Mouse (Mus musculus) lung, embryonic 16.5 days (tissue): ENCODE results near the gene Nid1. TPM values are rescaled to one million over a fixed set of nuclear protein-coding genes. Genes with fewer than 3 reads are reported as not detected.
A peak's percentile ranks its signal among the peaks of the same experiment; 100 is the strongest.

Source experiments
- ATAC-seq: fragments of 200-750 bp; cut with Nextera tagmentation; 2 replicates; pipeline ENCODE4 v1.8.0; 2017; ENCODE audit warnings: low read depth, mild to moderate bottlenecking, moderate library complexity
- H3K27ac ChIP-seq: fragments of 300-500 bp; sonication (generic); 2 replicates; pipeline ENCODE4 v1.5.1; 2014; ENCODE audit warnings: mild to moderate bottlenecking, control low read depth, low read length
- H3K27me3 ChIP-seq: fragments of 300-500 bp; sonication (generic); 2 replicates; pipeline ENCODE4 v1.6.1; 2014; ENCODE audit warnings: low read depth, low read length, mixed read lengths; ENCODE audit not compliant: control insufficient read depth, insufficient read depth
- H3K36me3 ChIP-seq: fragments of 300-500 bp; sonication (generic); 2 replicates; pipeline ENCODE4 v1.6.1; 2014; ENCODE audit warnings: low read length; ENCODE audit not compliant: control insufficient read depth, insufficient read depth
- H3K4me1 ChIP-seq: fragments of 300-500 bp; sonication (generic); replicated peaks from 2 replicates; pipeline ENCODE4 v1.6.1; 2014; ENCODE audit warnings: low read length, mixed read lengths; ENCODE audit not compliant: control insufficient read depth, insufficient read depth
- H3K4me2 ChIP-seq: fragments of 300-500 bp; sonication (generic); 2 replicates; pipeline ENCODE4 v1.6.1; 2014; ENCODE audit warnings: low read depth, low read length, control low read depth
- H3K4me3 ChIP-seq: fragments of 300-500 bp; sonication (generic); 2 replicates; pipeline ENCODE4 v1.5.1; 2014; ENCODE audit warnings: mild to moderate bottlenecking, low read length, control low read depth
- H3K9ac ChIP-seq: fragments of 300-500 bp; sonication (generic); 2 replicates; pipeline ENCODE4 v1.6.1; 2014; ENCODE audit warnings: low read length, control low read depth
- H3K9me3 ChIP-seq: fragments of 300-500 bp; sonication (generic); 2 replicates; pipeline ENCODE4 v1.6.1; 2016; ENCODE audit warnings: low read length; ENCODE audit not compliant: control insufficient read depth
- WGBS: fragments of 180-500 bp; shearing (Covaris S2); extraction: QIAGEN DNeasy Blood & Tissue Kit; methylation state at CpG from one replicate; pipeline ENCODE4 v1.1.7; 2014; 5-methylcytosine and 5-hydroxymethylcytosine counted together
- polyA plus RNA-seq: library from polyadenylated mRNA; unstranded; fragments of >200 nt; fragmentation: Nextera tagmentation; extraction: Ambion mirVana; gene quantifications from 2 replicates; pipeline ENCODE4 v1.2.1, GENCODE M21; 2015

The Nid1 gene
- polyA plus RNA-seq, 1 experiment from 2014 or later, result 167 TPM

DNA sequence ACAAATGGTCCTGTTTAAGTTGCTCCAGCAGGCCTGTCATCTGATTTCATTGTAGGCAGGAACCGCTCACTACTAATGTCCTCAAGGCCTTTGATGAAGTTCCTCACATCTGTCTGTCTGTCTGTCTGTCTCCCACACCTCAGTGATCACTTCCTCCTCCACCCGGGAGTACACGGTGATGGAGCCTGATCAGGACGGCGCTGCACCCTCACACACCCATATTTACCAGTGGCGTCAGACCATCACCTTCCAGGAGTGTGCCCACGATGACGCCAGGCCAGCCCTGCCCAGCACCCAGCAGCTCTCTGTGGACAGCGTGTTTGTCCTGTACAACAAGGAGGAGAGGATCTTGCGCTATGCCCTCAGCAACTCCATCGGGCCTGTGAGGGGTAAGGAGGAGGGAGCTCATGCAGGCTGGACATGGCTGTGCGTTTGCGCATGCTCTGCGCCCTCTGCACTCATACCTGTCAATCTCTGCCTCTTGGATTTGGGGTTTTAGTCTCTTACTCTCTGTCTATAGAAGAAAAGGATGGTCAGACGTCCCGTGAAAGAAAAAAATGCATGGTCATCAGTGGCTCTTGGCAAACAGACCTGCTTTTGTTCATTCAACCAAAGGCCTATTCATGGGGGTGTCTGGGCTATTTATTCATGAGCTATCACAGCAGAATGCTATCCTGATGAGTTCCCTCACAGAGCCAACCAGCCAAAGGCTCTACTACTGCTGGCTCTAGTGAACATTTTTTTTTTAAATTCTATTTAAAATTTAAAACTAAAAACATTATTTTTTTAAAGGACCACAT, 44.7 kb downstream of the Nid1 start:
- H3K27me3 ChIP-seq, result no peaks in the 10 kb centered on the region
- H3K4me3 ChIP-seq, result no peak overlapping the region
- H3K4me1 ChIP-seq, result peaks cover 9% of the 10 kb centered on the region
- 85% methylated on average over 16 of the region's 16 CpGs for WGBS
- H3K9ac ChIP-seq, result no peak overlapping the region
- H3K36me3 ChIP-seq, result peaks cover 21% of the 10 kb centered on the region
- ATAC-seq, result no peak
- no peak overlapping the region for H3K27ac ChIP-seq
- no peak overlapping the region for H3K4me2 ChIP-seq
- no peaks in the 10 kb centered on the region for H3K9me3 ChIP-seq

DNA sequence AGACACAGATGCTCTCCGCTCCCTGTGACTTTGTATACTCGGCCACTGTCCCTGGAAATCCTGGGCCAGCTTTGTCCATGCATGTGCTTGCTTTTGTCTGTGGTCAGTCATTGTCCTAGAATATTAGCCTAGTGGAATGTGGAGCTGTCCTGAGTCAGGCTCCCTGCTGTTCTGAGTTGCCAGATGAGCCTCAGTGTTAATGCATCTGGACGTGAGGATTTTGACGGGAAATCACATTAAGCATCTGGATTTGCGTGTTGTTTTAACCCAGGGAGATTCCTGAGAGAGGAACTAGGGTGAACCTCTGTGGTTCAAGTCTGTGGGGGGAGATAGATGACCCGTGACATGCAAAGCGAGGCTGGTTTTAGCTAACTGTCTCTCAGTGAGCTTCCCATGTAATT, 47.0 kb downstream of the Nid1 start:
- peaks cover 6% of the 10 kb centered on the region for H3K4me1 ChIP-seq
- H3K27me3 ChIP-seq, result no peaks in the 10 kb centered on the region
- no peak overlapping the region for H3K4me3 ChIP-seq
- H3K9ac ChIP-seq, result no peak overlapping the region
- no peak overlapping the region for H3K27ac ChIP-seq
- no peaks in the 10 kb centered on the region for H3K9me3 ChIP-seq
- no peak overlapping the region for H3K4me2 ChIP-seq
- H3K36me3 ChIP-seq, result peaks cover 17% of the 10 kb centered on the region
- ATAC-seq, result no peak
- 57% methylated on average over 7 of the region's 7 CpGs for WGBS

DNA sequence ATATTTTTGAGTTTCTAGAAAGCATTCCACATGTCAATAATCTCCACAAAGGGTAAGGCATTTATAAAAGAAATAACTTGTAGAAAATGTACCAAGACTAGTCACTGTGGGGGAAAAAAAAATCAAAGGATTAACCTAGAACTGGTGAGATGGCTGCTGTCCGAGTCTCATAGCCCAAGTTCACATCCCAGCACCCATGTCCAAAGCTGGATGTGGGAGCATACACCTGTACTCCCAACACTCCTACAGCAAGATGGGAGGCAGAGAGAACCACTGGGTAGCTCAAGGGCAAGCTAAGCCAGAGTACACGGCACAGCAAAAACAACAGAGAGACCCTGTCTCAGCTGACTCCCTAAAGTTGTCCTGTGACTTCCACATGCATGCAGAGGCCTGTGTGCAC, 47.5 kb downstream of the Nid1 start:
- no peaks in the 10 kb centered on the region for H3K9me3 ChIP-seq

DNA sequence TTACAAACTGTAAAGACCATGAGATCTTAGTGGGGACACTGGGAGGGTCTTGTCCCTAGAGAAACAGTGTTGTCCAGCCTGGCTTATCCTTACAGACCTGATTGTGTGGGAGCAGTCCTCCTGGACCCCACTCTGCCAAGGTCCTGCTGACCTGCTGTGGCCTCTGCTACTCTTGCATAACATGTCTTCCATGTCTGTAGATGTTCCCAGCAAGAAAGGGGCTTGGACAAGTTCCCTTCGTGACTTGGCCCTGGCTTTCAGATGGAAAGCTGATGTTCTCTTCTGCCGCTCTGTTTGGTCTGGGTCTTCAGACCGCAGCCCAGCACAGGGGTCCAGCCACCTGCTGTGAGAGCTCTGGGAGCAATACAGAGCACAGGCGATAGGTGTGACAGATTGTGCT, 48.3 kb downstream of the Nid1 start:
- no peak overlapping the region for H3K9ac ChIP-seq
- H3K27ac ChIP-seq, result no peak overlapping the region
- no peaks in the 10 kb centered on the region for H3K27me3 ChIP-seq
- H3K4me1 ChIP-seq, result peaks cover 6% of the 10 kb centered on the region
- no peaks in the 10 kb centered on the region for H3K9me3 ChIP-seq
- no peak for ATAC-seq
- peaks cover 17% of the 10 kb centered on the region for H3K36me3 ChIP-seq
- 67% methylated on average over 4 of the region's 4 CpGs for WGBS
- H3K4me3 ChIP-seq, result no peak overlapping the region
- no peak overlapping the region for H3K4me2 ChIP-seq

More for the DNA sequence above, 47.5 kb downstream of the Nid1 start:
- 69% methylated on average over 2 of the region's 2 CpGs for WGBS
- no peak overlapping the region for H3K4me3 ChIP-seq
- ATAC-seq, result no peak
- no peak overlapping the region for H3K4me2 ChIP-seq
- H3K27me3 ChIP-seq, result no peaks in the 10 kb centered on the region
- H3K4me1 ChIP-seq, result peaks cover 6% of the 10 kb centered on the region
- no peak overlapping the region for H3K27ac ChIP-seq
- H3K36me3 ChIP-seq, result peaks cover 17% of the 10 kb centered on the region
- no peak overlapping the region for H3K9ac ChIP-seq

DNA sequence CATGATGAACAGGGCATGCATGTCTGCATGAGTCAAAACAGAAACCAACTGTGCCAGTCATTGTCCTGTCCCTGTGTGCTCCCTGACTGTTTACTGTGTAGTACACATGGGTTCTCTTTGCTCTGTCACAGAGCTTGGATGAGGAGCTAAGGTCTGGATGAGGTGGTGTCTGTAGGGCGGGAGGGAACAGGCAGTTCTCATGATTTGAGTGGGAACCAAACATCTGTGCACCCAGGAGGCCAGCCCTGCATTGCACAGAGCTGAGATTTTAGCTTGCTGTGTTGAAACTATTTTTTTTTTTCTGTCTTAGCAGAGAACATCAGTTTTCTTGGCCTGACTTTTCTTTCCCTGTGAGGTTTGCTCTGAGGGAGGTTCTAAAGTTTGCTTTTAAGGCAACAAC, 50.5 kb downstream of the Nid1 start:
- Histone ChIP-seq H3K9me3 (no peaks in the 10 kb centered on the region), H3K4me2 (no peak overlapping the region), H3K4me3 (no peak overlapping the region), H3K27me3 (no peaks in the 10 kb centered on the region), H3K27ac (no peak overlapping the region), H3K9ac (no peak overlapping the region), H3K4me1 (no peaks in the 10 kb centered on the region; the same call in 1 of the 2 replicates), H3K36me3 (peaks cover 8% of the 10 kb centered on the region)
- 75% methylated on average over 1 of the region's 1 CpGs for WGBS
- no peak for ATAC-seq

DNA sequence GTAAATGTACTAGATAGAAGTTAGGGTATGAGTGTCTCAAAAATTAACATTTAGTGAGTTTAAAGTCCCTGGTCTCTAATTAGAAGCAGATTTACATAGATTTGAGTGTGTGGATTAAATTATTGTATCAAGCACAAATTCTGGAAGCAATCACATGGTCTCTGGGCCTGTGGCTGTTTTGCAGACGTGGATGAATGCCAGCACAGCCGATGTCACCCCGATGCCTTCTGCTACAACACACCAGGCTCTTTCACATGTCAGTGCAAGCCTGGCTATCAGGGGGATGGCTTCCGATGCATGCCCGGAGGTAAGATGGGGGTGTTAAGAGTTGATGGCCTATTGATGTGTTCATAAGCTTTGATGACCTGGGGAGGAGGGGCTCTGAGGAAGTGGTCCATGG, 52.5 kb downstream of the Nid1 start:
- H3K36me3 ChIP-seq, result peaks cover 6% of the 10 kb centered on the region; the same call in 1 of the 2 replicates
- ATAC-seq, result no peak
- H3K9me3 ChIP-seq, result no peaks in the 10 kb centered on the region
- H3K9ac ChIP-seq, result no peak overlapping the region
- no peak overlapping the region for H3K4me2 ChIP-seq
- H3K4me3 ChIP-seq, result no peak overlapping the region
- H3K27ac ChIP-seq, result no peak overlapping the region
- H3K27me3 ChIP-seq, result no peaks in the 10 kb centered on the region
- no peaks in the 10 kb centered on the region; the same call in 1 of the 2 replicates for H3K4me1 ChIP-seq
- 71% methylated on average over 5 of the region's 5 CpGs for WGBS

DNA sequence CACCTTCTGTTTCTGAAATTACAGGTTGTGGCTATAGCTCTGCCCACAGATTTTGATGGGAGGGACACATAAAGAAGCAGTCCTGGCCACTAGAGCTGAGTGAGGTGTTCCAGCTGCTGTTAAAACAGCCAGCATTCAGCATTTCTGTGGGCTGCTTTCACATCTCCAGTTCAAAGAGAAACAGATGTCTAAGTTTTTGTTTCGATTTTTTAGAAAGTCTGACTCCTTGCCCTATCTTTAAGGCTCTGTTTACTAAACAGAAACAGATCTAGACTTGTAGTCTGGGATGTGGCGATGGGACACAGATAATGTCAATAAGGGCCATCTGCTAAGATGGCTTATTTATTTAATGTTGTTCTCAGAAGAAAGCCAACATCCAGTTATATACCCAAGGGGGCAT, 54.8 kb downstream of the Nid1 start:
- no peak overlapping the region for H3K4me2 ChIP-seq
- no peak overlapping the region; the same call in 1 of the 2 replicates for H3K27ac ChIP-seq
- peaks cover 4% of the 10 kb centered on the region; the same call in 1 of the 2 replicates for H3K36me3 ChIP-seq
- H3K4me1 ChIP-seq, result no peaks in the 10 kb centered on the region; the same call in 1 of the 2 replicates
- H3K9ac ChIP-seq, result no peak overlapping the region
- no peaks in the 10 kb centered on the region for H3K9me3 ChIP-seq
- no peak overlapping the region for H3K4me3 ChIP-seq
- H3K27me3 ChIP-seq, result no peaks in the 10 kb centered on the region
- 32% methylated on average over 2 of the region's 2 CpGs for WGBS
- ATAC-seq, result peak; percentile 76

DNA sequence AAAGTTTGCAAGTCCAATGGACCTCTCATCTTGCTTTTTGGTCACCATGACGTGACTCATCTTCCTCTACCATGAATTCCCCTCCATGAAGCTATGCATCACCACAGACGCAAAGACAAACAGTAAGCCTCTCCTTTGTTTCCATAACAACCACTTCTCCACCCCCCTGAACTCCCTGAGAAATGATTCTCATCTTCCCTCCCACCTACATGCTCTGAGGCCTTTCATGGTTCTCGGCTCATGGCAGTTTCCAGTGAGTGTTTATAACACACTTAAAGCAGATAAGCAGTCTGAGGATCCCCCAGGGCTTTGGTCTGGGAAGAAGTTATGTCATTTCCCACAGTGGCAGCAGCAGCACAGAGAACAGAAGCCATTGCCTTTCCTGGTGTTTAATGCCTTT, 56.2 kb downstream of the Nid1 start:
- Histone ChIP-seq H3K9me3 (no peaks in the 10 kb centered on the region), H3K36me3 (peaks cover 4% of the 10 kb centered on the region; the same call in 1 of the 2 replicates), H3K4me1 (no peaks in the 10 kb centered on the region; the same call in 1 of the 2 replicates), H3K27me3 (no peaks in the 10 kb centered on the region), H3K4me2 (no peak overlapping the region), H3K27ac (no peak overlapping the region), H3K9ac (no peak overlapping the region), H3K4me3 (no peak overlapping the region)
- no peak for ATAC-seq
- 29% methylated on average over 3 of the region's 3 CpGs for WGBS

DNA sequence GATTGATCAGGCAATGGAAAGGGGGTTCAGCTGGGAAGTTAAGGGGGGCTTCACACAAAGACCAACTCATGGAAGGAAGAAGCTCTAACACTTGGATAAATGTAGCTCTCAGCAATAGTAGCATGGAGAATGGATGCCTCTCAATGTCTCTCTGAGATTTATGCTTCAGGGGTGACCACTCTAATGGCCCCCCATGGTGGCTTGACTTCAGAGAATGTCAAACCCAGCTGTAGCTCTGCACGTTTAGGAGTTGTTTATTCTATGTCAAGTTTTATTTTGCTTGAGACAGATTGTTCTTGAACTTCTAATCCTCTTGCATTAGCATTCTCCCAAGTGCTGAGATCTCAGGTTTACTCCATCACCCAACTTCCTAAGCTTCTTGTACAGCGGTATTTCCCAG, 60.7 kb downstream of the Nid1 start:
- 42% methylated on average over 2 of the region's 2 CpGs for WGBS
- H3K36me3 ChIP-seq, result peaks cover 15% of the 10 kb centered on the region
- no peak overlapping the region for H3K4me2 ChIP-seq
- no peak overlapping the region for H3K4me3 ChIP-seq
- no peaks in the 10 kb centered on the region for H3K9me3 ChIP-seq
- ATAC-seq, result no peak
- H3K27ac ChIP-seq, result no peak overlapping the region
- 0 out of 2 replicates have a peak, but pooled peaks cover 1% of the 10 kb centered on the region for H3K4me1 ChIP-seq
- no peaks in the 10 kb centered on the region for H3K27me3 ChIP-seq
- no peak overlapping the region for H3K9ac ChIP-seq
